Mouse (Mus musculus) testis, adult 2 months (tissue): ENCODE results near the gene Ginm1.

Experiments
- CTCF ChIP-seq: fragments of 200-500 bp; IDR thresholded peaks from 2 replicates; pipeline ENCODE4 v1.5.1; 2012; ENCODE audit warnings: low read depth, mild to moderate bottlenecking, inconsistent platforms, low read length, moderate library complexity; ENCODE audit not compliant: control insufficient read depth, insufficient read depth, insufficient replicate concordance
- POLR2A ChIP-seq: fragments of 200-500 bp; IDR thresholded peaks from 2 replicates; pipeline ENCODE4 v1.6.1; 2012; ENCODE audit warnings: low read depth, mild to moderate bottlenecking, inconsistent platforms, low read length, moderate library complexity; ENCODE audit not compliant: control insufficient read depth

DNA sequence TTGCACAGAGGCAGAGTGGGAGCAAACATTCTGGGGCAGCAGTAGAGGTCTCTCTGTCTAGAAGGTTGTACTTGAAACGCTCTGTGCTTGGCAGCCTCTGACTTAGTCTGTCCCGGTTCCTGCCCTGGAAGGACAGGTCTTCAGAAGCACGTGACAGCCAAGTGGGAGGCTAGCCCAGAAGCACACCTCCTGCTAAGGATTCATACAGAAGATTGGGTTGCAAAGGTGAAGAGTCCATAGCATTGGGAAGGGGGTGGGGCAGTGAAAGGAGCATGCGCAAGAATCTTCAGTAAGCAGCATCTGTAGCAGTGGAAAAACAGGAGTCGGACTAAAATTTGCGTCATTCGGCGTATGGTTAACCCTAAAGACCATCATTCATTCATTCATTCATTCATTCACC, 45.4 kb upstream of the Ginm1 start:
- TF ChIP-seq POLR2A (no peak), CTCF (no peak)
